Mouse (Mus musculus): Measurements from ENCODE around the gene Ntrk2. TPM values are rescaled to one million over a fixed set of nuclear protein-coding genes. Genes with fewer than 3 reads are reported as not detected.

Ntrk2 gene
- polyA plus RNA-seq, 1 experiment from 2014 or later, result 3.4 TPM

- Histone ChIP-seq H3K27me3 (ENCODE audit: control insufficient read depth, insufficient read depth, low read length) (no peaks in the 10 kb centered on the region), H3K4me3 (ENCODE audit: low read length) (no peak overlapping the region), H3K9me3 (replicated peaks; ENCODE audit: control insufficient read depth, low read length) (no peaks in the 10 kb centered on the region), H3K4me2 (ENCODE audit: low read depth, low read length) (no peak overlapping the region), H3K36me3 (ENCODE audit: control insufficient read depth, insufficient read depth) (no peaks in the 10 kb centered on the region), H3K9ac (ENCODE audit: low read length) (no peak overlapping the region), H3K4me1 (ENCODE audit: control insufficient read depth, insufficient read depth, low read length) (peaks cover 2% of the 10 kb centered on the region; the same call in 1 of the 2 replicates), H3K27ac (ENCODE audit: low read length) (no peak overlapping the region)
- no peak for ATAC-seq (replicated peaks; ENCODE audit: extremely low read depth, insufficient read depth, low FRiP score)
- 77% methylated on average over 2 of the region's 2 CpGs for WGBS
Observed at GRCm38 (mm10) chr13:58997763-58998162, 191.4 kb downstream of the Ntrk2 start.

- Histone ChIP-seq H3K36me3 (ENCODE audit: control insufficient read depth, insufficient read depth) (no peaks in the 10 kb centered on the region), H3K4me3 (ENCODE audit: low read length) (no peak overlapping the region), H3K9me3 (replicated peaks; ENCODE audit: control insufficient read depth, low read length) (no peaks in the 10 kb centered on the region), H3K27ac (ENCODE audit: low read length) (no peak overlapping the region), H3K4me2 (ENCODE audit: low read depth, low read length) (no peak overlapping the region), H3K9ac (ENCODE audit: low read length) (no peak overlapping the region), H3K4me1 (ENCODE audit: control insufficient read depth, insufficient read depth, low read length) (peaks cover 2% of the 10 kb centered on the region; the same call in 1 of the 2 replicates), H3K27me3 (ENCODE audit: control insufficient read depth, insufficient read depth, low read length) (no peaks in the 10 kb centered on the region)
- 47% methylated on average over 11 of the region's 11 CpGs for WGBS
- no peak for ATAC-seq (replicated peaks; ENCODE audit: extremely low read depth, insufficient read depth, low FRiP score)
Observed at GRCm38 (mm10) chr13:58999373-59000053, 193.1 kb downstream of the Ntrk2 start.

GRCm38 (mm10) chr13:59002943-59003806 lies 196.8 kb downstream of the Ntrk2 start:
- Histone ChIP-seq H3K4me1 (ENCODE audit: control insufficient read depth, insufficient read depth, low read length) (no peaks in the 10 kb centered on the region), H3K9ac (ENCODE audit: low read length) (no peak overlapping the region), H3K27me3 (ENCODE audit: control insufficient read depth, insufficient read depth, low read length) (no peaks in the 10 kb centered on the region), H3K4me2 (ENCODE audit: low read depth, low read length) (no peak overlapping the region), H3K27ac (ENCODE audit: low read length) (no peak overlapping the region), H3K9me3 (replicated peaks; ENCODE audit: control insufficient read depth, low read length) (no peaks in the 10 kb centered on the region), H3K36me3 (ENCODE audit: control insufficient read depth, insufficient read depth) (no peaks in the 10 kb centered on the region), H3K4me3 (ENCODE audit: low read length) (no peak overlapping the region)
- ATAC-seq (replicated peaks; ENCODE audit: extremely low read depth, insufficient read depth, low FRiP score), result no peak
- 72% methylated on average over 12 of the region's 12 CpGs for WGBS

GRCm38 (mm10) chr13:59003807-59004173 lies 197.4 kb downstream of the Ntrk2 start:
- ATAC-seq (replicated peaks; ENCODE audit: extremely low read depth, insufficient read depth, low FRiP score), result no peak
- H3K36me3 ChIP-seq (ENCODE audit: control insufficient read depth, insufficient read depth), result no peaks in the 10 kb centered on the region
- H3K27me3 ChIP-seq (ENCODE audit: control insufficient read depth, insufficient read depth, low read length), result no peaks in the 10 kb centered on the region
- WGBS, result 77% methylated on average over 6 of the region's 6 CpGs
- H3K27ac ChIP-seq (ENCODE audit: low read length), result no peak overlapping the region
- no peaks in the 10 kb centered on the region for H3K4me1 ChIP-seq (ENCODE audit: control insufficient read depth, insufficient read depth, low read length)
- no peak overlapping the region for H3K4me2 ChIP-seq (ENCODE audit: low read depth, low read length)
- no peak overlapping the region for H3K4me3 ChIP-seq (ENCODE audit: low read length)
- H3K9ac ChIP-seq (ENCODE audit: low read length), result no peak overlapping the region
- H3K9me3 ChIP-seq (replicated peaks; ENCODE audit: control insufficient read depth, low read length), result no peaks in the 10 kb centered on the region

GRCm38 (mm10) chr13:59004579-59004978 lies 198.2 kb downstream of the Ntrk2 start:
- Histone ChIP-seq H3K27me3 (ENCODE audit: control insufficient read depth, insufficient read depth, low read length) (no peaks in the 10 kb centered on the region), H3K4me3 (ENCODE audit: low read length) (no peak overlapping the region), H3K36me3 (ENCODE audit: control insufficient read depth, insufficient read depth) (no peaks in the 10 kb centered on the region), H3K4me1 (ENCODE audit: control insufficient read depth, insufficient read depth, low read length) (no peaks in the 10 kb centered on the region), H3K9me3 (replicated peaks; ENCODE audit: control insufficient read depth, low read length) (no peaks in the 10 kb centered on the region), H3K4me2 (ENCODE audit: low read depth, low read length) (no peak overlapping the region), H3K9ac (ENCODE audit: low read length) (no peak overlapping the region), H3K27ac (ENCODE audit: low read length) (no peak overlapping the region)
- WGBS, result 81% methylated on average over 6 of the region's 6 CpGs
- no peak for ATAC-seq (replicated peaks; ENCODE audit: extremely low read depth, insufficient read depth, low FRiP score)

- Histone ChIP-seq H3K36me3 (ENCODE audit: control insufficient read depth, insufficient read depth) (no peaks in the 10 kb centered on the region), H3K27me3 (ENCODE audit: control insufficient read depth, insufficient read depth, low read length) (0 out of 2 replicates have a peak, but pooled peaks cover 5% of the 10 kb centered on the region), H3K27ac (ENCODE audit: low read length) (no peak overlapping the region), H3K9ac (ENCODE audit: low read length) (no peak overlapping the region), H3K4me2 (ENCODE audit: low read depth, low read length) (no peak overlapping the region), H3K4me1 (ENCODE audit: control insufficient read depth, insufficient read depth, low read length) (peaks cover 6% of the 10 kb centered on the region), H3K9me3 (replicated peaks; ENCODE audit: control insufficient read depth, low read length) (no peaks in the 10 kb centered on the region), H3K4me3 (ENCODE audit: low read length) (no peak overlapping the region)
- ATAC-seq (replicated peaks; ENCODE audit: extremely low read depth, insufficient read depth, low FRiP score), result no peak
- WGBS, result 69% methylated on average over 5 of the region's 5 CpGs
Observed at GRCm38 (mm10) chr13:59009855-59010254, 203.5 kb downstream of the Ntrk2 start.

GRCm38 (mm10) chr13:59010893-59011529 lies 204.6 kb downstream of the Ntrk2 start:
- Histone ChIP-seq H3K4me2 (ENCODE audit: low read depth, low read length) (peak overlapping the region; percentile 68), H3K9ac (ENCODE audit: low read length) (peak overlapping the region; percentile 31; the same call in 1 of the 2 replicates), H3K4me3 (ENCODE audit: low read length) (peak overlapping the region; percentile 40), H3K4me1 (ENCODE audit: control insufficient read depth, insufficient read depth, low read length) (peaks cover 6% of the 10 kb centered on the region), H3K27me3 (ENCODE audit: control insufficient read depth, insufficient read depth, low read length) (0 out of 2 replicates have a peak, but pooled peaks cover 5% of the 10 kb centered on the region), H3K27ac (ENCODE audit: low read length) (no peak overlapping the region), H3K36me3 (ENCODE audit: control insufficient read depth, insufficient read depth) (no peaks in the 10 kb centered on the region), H3K9me3 (replicated peaks; ENCODE audit: control insufficient read depth, low read length) (no peaks in the 10 kb centered on the region)
- 0 out of 2 replicates have a peak, but pooled peaks have one; percentile 35 for ATAC-seq (replicated peaks; ENCODE audit: extremely low read depth, insufficient read depth, low FRiP score)
- 37% methylated on average over 16 of the region's 16 CpGs for WGBS

GRCm38 (mm10) chr13:59011530-59011903 lies 205.1 kb downstream of the Ntrk2 start:
- ATAC-seq (replicated peaks; ENCODE audit: extremely low read depth, insufficient read depth, low FRiP score), result peak; percentile 92
- WGBS, result 4% methylated on average over 15 of the region's 15 CpGs
- H3K4me2 ChIP-seq (ENCODE audit: low read depth, low read length), result peak overlapping the region; percentile 68
- peaks cover 6% of the 10 kb centered on the region for H3K4me1 ChIP-seq (ENCODE audit: control insufficient read depth, insufficient read depth, low read length)
- peak overlapping the region; percentile 31; the same call in 1 of the 2 replicates for H3K9ac ChIP-seq (ENCODE audit: low read length)
- no peak overlapping the region for H3K27ac ChIP-seq (ENCODE audit: low read length)
- peak overlapping the region; percentile 40 for H3K4me3 ChIP-seq (ENCODE audit: low read length)
- H3K9me3 ChIP-seq (replicated peaks; ENCODE audit: control insufficient read depth, low read length), result no peaks in the 10 kb centered on the region
- H3K36me3 ChIP-seq (ENCODE audit: control insufficient read depth, insufficient read depth), result no peaks in the 10 kb centered on the region
- H3K27me3 ChIP-seq (ENCODE audit: control insufficient read depth, insufficient read depth, low read length), result 0 out of 2 replicates have a peak, but pooled peaks cover 5% of the 10 kb centered on the region

Data from heart, embryonic 16.5 days (tissue).